Comparison of ENCODE assay signal across 8 mouse cellular contexts in the genomic region with DNA sequence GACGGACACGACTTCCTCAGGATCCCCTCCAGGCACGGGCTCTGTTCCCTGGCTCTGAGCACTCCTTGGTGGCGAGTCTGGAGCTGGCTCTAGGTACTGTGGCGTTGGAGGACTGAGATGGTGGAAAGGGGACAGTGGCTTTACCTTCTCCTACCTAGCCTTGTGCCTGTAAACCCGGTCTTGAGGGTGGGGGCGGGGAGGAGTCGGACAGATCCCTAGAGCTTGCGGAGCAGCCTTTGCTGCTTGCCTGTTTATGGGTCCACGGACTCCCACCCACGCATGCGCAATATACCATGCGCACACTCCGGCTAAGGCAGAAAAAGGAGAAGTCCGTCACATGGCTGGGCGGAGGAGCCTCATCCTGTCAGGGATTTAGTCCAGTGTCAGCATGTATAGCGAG. TPM values are rescaled to one million over a fixed set of nuclear protein-coding genes. Genes with fewer than 3 reads are reported as not detected.
A peak's percentile ranks its signal among the peaks of the same experiment; 100 is the strongest.
DNase-seq lines count a peak whose midpoint lies in the region; ATAC-seq and TF ChIP-seq lines count a peak whose summit lies in the region.

No protein-coding gene starts in this region.

- intact Hi-C loops in gastrocnemius, postnatal 14 days (cut with DNase I; ENCODE audit: low total_unique reads), result no loop called here
- intact Hi-C loops in left cerebral cortex, adult 2 months (cut with DNase I), result no loop called here

- DNase-seq in heart, adult 11 months, result peak; percentile 99
- peak; percentile 43 for DNase-seq in gastrocnemius, postnatal 14 days
- DNase-seq in lung, embryonic 14.5 days, result peak; percentile 37
- no peak for DNase-seq in left cerebral cortex, adult 2 months (ENCODE audit: extremely low spot score in 1 of 2, low spot score in 2 of 2)

- no peaks in the 10 kb centered on the region for H3K9me3 ChIP-seq in heart, embryonic 11.5 days (replicated peaks; ENCODE audit: control insufficient read depth, low read length)
- peaks cover 13% of the 10 kb centered on the region for H3K9me3 ChIP-seq in E14TG2a.4 (ENCODE audit: low read length)
- no peaks in the 10 kb centered on the region for H3K9me3 ChIP-seq in lung, embryonic 14.5 days (ENCODE audit: low read depth, low read length)
- H3K9me3 ChIP-seq in stomach, embryonic 14.5 days (ENCODE audit: control insufficient read depth, low read depth, low read length), result no peaks in the 10 kb centered on the region
- H3K9me3 ChIP-seq in forebrain, embryonic 15.5 days, result no peaks in the 10 kb centered on the region

- ATAC-seq in heart, embryonic 11.5 days (replicated peaks; ENCODE audit: insufficient number of reproducible peaks, low FRiP score, low TSS enrichment), result no peak
- ATAC-seq in lung, embryonic 14.5 days (ENCODE audit: insufficient read depth), result peak; percentile 62; the same call in 1 of the 2 replicates
- no peak for ATAC-seq in stomach, embryonic 14.5 days (ENCODE audit: insufficient number of reproducible peaks, insufficient read depth, low FRiP score, low read depth)
- ATAC-seq in forebrain, embryonic 15.5 days (replicated peaks), result no peak

- H3K4me2 ChIP-seq in heart, embryonic 11.5 days, result no peak overlapping the region
- 0 out of 2 replicates have a peak overlapping the region, but pooled peaks have one; percentile 3 for H3K4me2 ChIP-seq in lung, embryonic 14.5 days
- no peak overlapping the region for H3K4me2 ChIP-seq in stomach, embryonic 14.5 days (replicated peaks; ENCODE audit: low read depth, low read length)
- no peak overlapping the region for H3K4me2 ChIP-seq in forebrain, embryonic 15.5 days (replicated peaks)

- H3K4me1 ChIP-seq in heart, embryonic 11.5 days (ENCODE audit: control insufficient read depth, insufficient read depth, low read length), result no peaks in the 10 kb centered on the region
- H3K4me1 ChIP-seq in E14TG2a.4 (replicated peaks; ENCODE audit: low read depth, low read length), result no peaks in the 10 kb centered on the region; the same call in 1 of the 2 replicates
- no peaks in the 10 kb centered on the region for H3K4me1 ChIP-seq in lung, embryonic 14.5 days (ENCODE audit: insufficient read depth)
- no peaks in the 10 kb centered on the region for H3K4me1 ChIP-seq in stomach, embryonic 14.5 days (ENCODE audit: control insufficient read depth, insufficient read depth, low read length)
- peaks cover 6% of the 10 kb centered on the region; the same call in 1 of the 2 replicates for H3K4me1 ChIP-seq in forebrain, embryonic 15.5 days

- H3K27me3 ChIP-seq in heart, embryonic 11.5 days (ENCODE audit: control insufficient read depth, insufficient read depth, low read length), result no peaks in the 10 kb centered on the region
- H3K27me3 ChIP-seq in E14TG2a.4 (ENCODE audit: insufficient read depth, low read length), result peaks cover 39% of the 10 kb centered on the region
- H3K27me3 ChIP-seq in lung, embryonic 14.5 days (ENCODE audit: insufficient read depth, low read length), result no peaks in the 10 kb centered on the region
- no peaks in the 10 kb centered on the region for H3K27me3 ChIP-seq in stomach, embryonic 14.5 days (ENCODE audit: control insufficient read depth, insufficient read depth, low read length)
- H3K27me3 ChIP-seq in forebrain, embryonic 15.5 days, result no peaks in the 10 kb centered on the region

- TF ChIP-seq CTCF in E14TG2a.4 (conservative IDR thresholded peaks at IDR 0.05; ENCODE audit: low read length), result no peak
- no peak for TF ChIP-seq CTCF in lung, embryonic 14.5 days (IDR thresholded peaks at IDR 0.05; ENCODE audit: low read depth)
- TF ChIP-seq CTCF in left cerebral cortex, adult 2 months (IDR thresholded peaks at IDR 0.05), result no peak

- no peaks in the 10 kb centered on the region for H3K36me3 ChIP-seq in heart, embryonic 11.5 days (ENCODE audit: control insufficient read depth, insufficient read depth, low read length)
- H3K36me3 ChIP-seq in E14TG2a.4 (ENCODE audit: insufficient read depth, low read length), result no peaks in the 10 kb centered on the region
- H3K36me3 ChIP-seq in lung, embryonic 14.5 days (ENCODE audit: insufficient read depth), result no peaks in the 10 kb centered on the region
- H3K36me3 ChIP-seq in stomach, embryonic 14.5 days (ENCODE audit: control insufficient read depth, insufficient read depth, low read length), result no peaks in the 10 kb centered on the region
- H3K36me3 ChIP-seq in forebrain, embryonic 15.5 days, result no peaks in the 10 kb centered on the region

- no peak overlapping the region for H3K27ac ChIP-seq in heart, embryonic 11.5 days (ENCODE audit: low read depth, low read length)
- no peak overlapping the region; the same call in 1 of the 2 replicates for H3K27ac ChIP-seq in lung, embryonic 14.5 days (ENCODE audit: low read depth)
- peak overlapping the region; percentile 3; the same call in 1 of the 2 replicates for H3K27ac ChIP-seq in stomach, embryonic 14.5 days (ENCODE audit: low read length)
- H3K27ac ChIP-seq in forebrain, embryonic 15.5 days (replicated peaks), result no peak overlapping the region
- H3K27ac ChIP-seq in left cerebral cortex, adult 2 months, result no peak overlapping the region

- WGBS in heart, embryonic 11.5 days (ENCODE audit: insufficient replicate concordance), result 75% methylated on average over 17 of the region's 17 CpGs
- WGBS in lung, embryonic 14.5 days, result 62% methylated on average over 17 of the region's 17 CpGs
- WGBS in stomach, embryonic 14.5 days, result 65% methylated on average over 17 of the region's 17 CpGs
- 79% methylated on average over 17 of the region's 17 CpGs for WGBS in forebrain, embryonic 15.5 days

- H3K9ac ChIP-seq in heart, embryonic 11.5 days (ENCODE audit: low read depth, low read length), result no peak overlapping the region
- no peak overlapping the region for H3K9ac ChIP-seq in lung, embryonic 14.5 days
- no peak overlapping the region for H3K9ac ChIP-seq in stomach, embryonic 14.5 days (replicated peaks; ENCODE audit: low read depth, low read length)
- H3K9ac ChIP-seq in forebrain, embryonic 15.5 days (replicated peaks), result no peak overlapping the region

- H3K4me3 ChIP-seq in heart, embryonic 11.5 days (ENCODE audit: low read depth, low read length), result no peak overlapping the region
- peak overlapping the region; percentile 18; the same call in 1 of the 2 replicates for H3K4me3 ChIP-seq in E14TG2a.4 (replicated peaks; ENCODE audit: low read length)
- H3K4me3 ChIP-seq in lung, embryonic 14.5 days (ENCODE audit: low read depth, low read length), result no peak overlapping the region
- no peak overlapping the region for H3K4me3 ChIP-seq in stomach, embryonic 14.5 days (ENCODE audit: low read depth, low read length)
- no peak overlapping the region for H3K4me3 ChIP-seq in forebrain, embryonic 15.5 days
- no peak overlapping the region for H3K4me3 ChIP-seq in left cerebral cortex, adult 2 months

RNA-seq across cellular contexts. Expression of gene Pbp2, which starts 13.9 kb away (rescaled TPM):
- not detected in 2 replicates for polyA plus RNA-seq in heart, embryonic 11.5 days (2014; fragmentation: Nextera tagmentation; extraction: Ambion mirVana)
- total RNA-seq in gastrocnemius, postnatal 14 days (2021), result not detected
- 0.38 and 0.53 TPM in 2 replicates for polyA plus RNA-seq in lung, embryonic 14.5 days (2014; fragmentation: Nextera tagmentation; extraction: Ambion mirVana)
- polyA plus RNA-seq in stomach, embryonic 14.5 days (2014; fragmentation: Nextera tagmentation; extraction: Ambion mirVana), result not detected in 2 replicates
- not detected in 2 replicates for polyA plus RNA-seq in forebrain, embryonic 15.5 days (2015; fragmentation: Nextera tagmentation; extraction: Ambion mirVana)
- under 1 TPM; 0.28 to 0.54 TPM for total RNA-seq in left cerebral cortex, adult 2 months (2021)

RNA-seq across cellular contexts. Expression of gene Gsg1, which starts 42.1 kb away (rescaled TPM):
- polyA plus RNA-seq in heart, embryonic 11.5 days (2014; fragmentation: Nextera tagmentation; extraction: Ambion mirVana), result 1.0 and 1.1 TPM in 2 replicates
- total RNA-seq in gastrocnemius, postnatal 14 days (2021), result under 1 TPM in 1 of 2 experiments, not detected in 1; 0.29 TPM
- 6.0 and 7.7 TPM in 2 replicates for polyA plus RNA-seq in lung, embryonic 14.5 days (2014; fragmentation: Nextera tagmentation; extraction: Ambion mirVana)
- polyA plus RNA-seq in stomach, embryonic 14.5 days (2014; fragmentation: Nextera tagmentation; extraction: Ambion mirVana), result 0.65 and 0.95 TPM in 2 replicates
- 0.22 and 0.31 TPM in 2 replicates for polyA plus RNA-seq in forebrain, embryonic 15.5 days (2015; fragmentation: Nextera tagmentation; extraction: Ambion mirVana)
- not detected for total RNA-seq in left cerebral cortex, adult 2 months (2021)

Comparison
In these comparisons a context has a peak if more than half of its experiments do, and no peak if none do; other contexts are left out.
1. DNase-seq: peak in heart, adult 11 months (single experiment), gastrocnemius, postnatal 14 days (single experiment) and lung, embryonic 14.5 days (single experiment); none in left cerebral cortex, adult 2 months (0 of 2).